Mouse (Mus musculus): ENCODE measurements around the gene Hcls1.

DNA sequence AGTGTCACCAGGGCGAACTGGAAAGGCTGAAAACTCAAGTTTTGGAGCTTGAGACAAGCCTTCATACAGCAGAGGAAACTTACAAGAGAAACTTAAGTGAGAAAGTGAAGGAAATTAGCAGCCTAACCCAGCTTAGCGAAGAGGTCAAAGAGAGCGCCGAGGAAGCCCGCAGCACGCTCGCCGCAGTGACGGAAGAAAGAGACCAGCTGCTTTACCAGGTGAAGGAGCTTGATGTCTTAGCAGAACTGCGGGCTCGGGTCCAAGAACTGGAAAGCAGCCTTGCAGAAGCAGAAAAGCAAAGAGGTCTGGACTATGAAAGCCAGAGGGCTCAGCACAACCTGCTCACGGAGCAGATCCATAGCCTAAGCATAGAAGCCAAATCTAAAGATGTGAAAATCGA, 22.5 kb upstream of the Hcls1 start:
- TF ChIP-seq CTCF (IDR thresholded peaks at IDR 0.05; ENCODE audit: extremely low read depth, insufficient read depth, insufficient read length, insufficient replicate concordance) (no peak), POLR2A (IDR thresholded peaks at IDR 0.05; ENCODE audit: low read depth, low read length) (no peak)
